Mouse (Mus musculus): ENCODE results near the gene Rtf2.

GRCm38 (mm10) chr2:172440640-172441005 lies 267 bp downstream of the Rtf2 start:
- no peak for TF ChIP-seq POLR2AphosphoS2 (IDR thresholded peaks at IDR 0.05; ENCODE audit: insufficient read length, low read depth)
- no peak for TF ChIP-seq MYOG (IDR thresholded peaks at IDR 0.05; ENCODE audit: control insufficient read depth in 1 of 3, insufficient read depth in 1 of 3, insufficient read length in 2 of 3, low read depth in 2 of 3)
- no peak for TF ChIP-seq POLR2A (IDR thresholded peaks at IDR 0.05; ENCODE audit: insufficient read length, low read depth)
- no peak for TF ChIP-seq TCF12 (IDR thresholded peaks at IDR 0.05; ENCODE audit: insufficient read depth, poor library complexity, severe bottlenecking)
- no peak for TF ChIP-seq USF1 (IDR thresholded peaks at IDR 0.05; ENCODE audit: low read depth)
- TF ChIP-seq MYOD1 (IDR thresholded peaks at IDR 0.05; ENCODE audit: control insufficient read depth in 1 of 3, insufficient read length in 2 of 3, low read depth in 2 of 3), result no peak
- TF ChIP-seq SRF (IDR thresholded peaks at IDR 0.05; ENCODE audit: control insufficient read depth, insufficient read length, low read depth), result no peak
- no peak for TF ChIP-seq MAX (IDR thresholded peaks at IDR 0.05; ENCODE audit: low read depth)
- TF ChIP-seq CEBPB (IDR thresholded peaks at IDR 0.05; ENCODE audit: insufficient read depth, poor library complexity, severe bottlenecking), result no peak

Measured in myocyte (in vitro differentiated cells).